Mouse (Mus musculus) ES-Bruce4 (cell line): ENCODE data around the gene Clock.

Experiments used
- CTCF ChIP-seq: IDR thresholded peaks from one replicate; pipeline ENCODE4 v1.8.1; 2011; ENCODE audit warnings: low read depth, low read length
- EP300 ChIP-seq: IDR thresholded peaks from 2 replicates; pipeline ENCODE4 v1.6.1; 2011; ENCODE audit warnings: low read depth, low read length; ENCODE audit not compliant: insufficient read depth
- POLR2A ChIP-seq: IDR thresholded peaks from one replicate; pipeline ENCODE4 v1.8.1; 2011; ENCODE audit warnings: low read length; ENCODE audit not compliant: insufficient read depth

GRCm38 (mm10) chr5:76190609-76191008, 114.0 kb downstream of the Clock start:
- TF ChIP-seq CTCF (no peak), POLR2A (no peak), EP300 (no peak)
